ENCODE assay signal across 8 mouse cellular contexts in genomic region chr3:127853431-127854206, GRCm38 (mm10). TPM values are rescaled to one million over a fixed set of nuclear protein-coding genes. Genes with fewer than 3 reads are reported as not detected.
DNase-seq lines count a peak whose midpoint lies in the region; ATAC-seq and TF ChIP-seq lines count a peak whose summit lies in the region.

No protein-coding gene starts in this region.

- H3K9me3 ChIP-seq in forebrain, postnatal 0 days (ENCODE audit: low read length), result no peaks in the 10 kb centered on the region
- no peaks in the 10 kb centered on the region for H3K9me3 ChIP-seq in lung, embryonic 14.5 days (ENCODE audit: low read depth, low read length)

- ATAC-seq in forebrain, postnatal 0 days, result peak; percentile 82
- ATAC-seq in lung, embryonic 14.5 days (ENCODE audit: insufficient read depth), result peak; percentile 83; the same call in 1 of the 2 replicates

- peak; percentile 81 for TF ChIP-seq CTCF in forebrain, postnatal 0 days (IDR thresholded peaks at IDR 0.05; ENCODE audit: low read depth)
- peak; percentile 88 for TF ChIP-seq CTCF in layer of hippocampus, adult 2 months (conservative IDR thresholded peaks at IDR 0.05)
- peak; percentile 85 for TF ChIP-seq CTCF in lung, embryonic 14.5 days (IDR thresholded peaks at IDR 0.05; ENCODE audit: low read depth)
- 0 out of 2 replicates have a peak, but pooled peaks have one; percentile 29 for TF ChIP-seq CTCF in olfactory bulb, adult 2 months (IDR thresholded peaks at IDR 0.05; ENCODE audit: insufficient read depth, low read depth, low read length)

- no peaks in the 10 kb centered on the region for H3K27me3 ChIP-seq in forebrain, postnatal 0 days (ENCODE audit: insufficient read depth, low read length)
- H3K27me3 ChIP-seq in lung, embryonic 14.5 days (ENCODE audit: insufficient read depth, low read length), result no peaks in the 10 kb centered on the region

- TF ChIP-seq POLR2A in olfactory bulb, adult 2 months (IDR thresholded peaks at IDR 0.05; ENCODE audit: insufficient read depth, low read depth, low read length), result no peak

- H3K4me2 ChIP-seq in forebrain, postnatal 0 days (ENCODE audit: low read depth), result peak overlapping the region; percentile 11; the same call in 1 of the 2 replicates
- no peak overlapping the region for H3K4me2 ChIP-seq in lung, embryonic 14.5 days

- no peak overlapping the region for H3K4me3 ChIP-seq in forebrain, postnatal 0 days (ENCODE audit: low read depth, low read length)
- no peak overlapping the region for H3K4me3 ChIP-seq in layer of hippocampus, adult 2 months
- H3K4me3 ChIP-seq in lung, embryonic 14.5 days (ENCODE audit: low read depth, low read length), result no peak overlapping the region
- H3K4me3 ChIP-seq in olfactory bulb, adult 2 months (ENCODE audit: insufficient read depth, low read depth, low read length), result no peak overlapping the region

- WGBS in forebrain, postnatal 0 days, result 11% methylated on average over 15 of the region's 15 CpGs
- WGBS in lung, embryonic 14.5 days, result 23% methylated on average over 15 of the region's 15 CpGs
- WGBS in olfactory bulb, adult 2 months, result 29% methylated on average over 15 of the region's 15 CpGs

- H3K36me3 ChIP-seq in forebrain, postnatal 0 days (ENCODE audit: insufficient read depth), result no peaks in the 10 kb centered on the region
- no peaks in the 10 kb centered on the region for H3K36me3 ChIP-seq in lung, embryonic 14.5 days (ENCODE audit: insufficient read depth)

- H3K9ac ChIP-seq in forebrain, postnatal 0 days, result no peak overlapping the region
- no peak overlapping the region for H3K9ac ChIP-seq in lung, embryonic 14.5 days

- peaks cover 5% of the 10 kb centered on the region; the same call in 1 of the 2 replicates for H3K4me1 ChIP-seq in forebrain, postnatal 0 days (ENCODE audit: insufficient read depth)
- H3K4me1 ChIP-seq in lung, embryonic 14.5 days (ENCODE audit: insufficient read depth), result no peaks in the 10 kb centered on the region
- H3K4me1 ChIP-seq in olfactory bulb, adult 2 months (ENCODE audit: control insufficient read depth, insufficient read depth, low read length), result no peaks in the 10 kb centered on the region

- no peak overlapping the region for H3K27ac ChIP-seq in forebrain, postnatal 0 days (ENCODE audit: low read depth, low read length)
- H3K27ac ChIP-seq in layer of hippocampus, adult 2 months, result 0 out of 2 replicates have a peak overlapping the region, but pooled peaks have one; percentile 46
- no peak overlapping the region for H3K27ac ChIP-seq in lung, embryonic 14.5 days (ENCODE audit: low read depth)
- no peak overlapping the region for H3K27ac ChIP-seq in olfactory bulb, adult 2 months (ENCODE audit: insufficient read depth, low read depth, low read length)

- peak; percentile 67 for DNase-seq in MEL-GATA-1-ER (ENCODE audit: extremely low read depth, low read depth)
- peak; percentile 67 for DNase-seq in cerebellum, adult 8-10 months
- DNase-seq in forebrain, postnatal 0 days, result peak; percentile 87
- DNase-seq in heart, postnatal 4 days, result peak; percentile 84
- DNase-seq in layer of hippocampus, adult 2 months (ENCODE audit: low spot score in 2 of 2), result peak; percentile 41 to 69
- peak; percentile 92 for DNase-seq in lung, embryonic 14.5 days
- DNase-seq in thymus, adult 18-20 months, result peak; percentile 26 to 48

RNA-seq across cellular contexts. Expression of gene Ap1ar, which starts 16.3 kb away (rescaled TPM):
- 119 and 124 TPM in 2 replicates for total RNA-seq in forebrain, postnatal 0 days (2014; rRNA removed)
- polyA plus RNA-seq in forebrain, postnatal 0 days (2015; fragmentation: Nextera tagmentation; extraction: Ambion mirVana), result 44.7 and 68.0 TPM in 2 replicates
- total RNA-seq in heart, postnatal 4 days (2021), result 10 to 100 TPM; 19.7 to 20.6 TPM
- total RNA-seq in layer of hippocampus, adult 2 months (2021), result 10 to 100 TPM; 77.9 to 83.1 TPM
- 56.5 and 69.5 TPM in 2 replicates for polyA plus RNA-seq in lung, embryonic 14.5 days (2014; fragmentation: Nextera tagmentation; extraction: Ambion mirVana)
- not detected in 2 replicates for polyA plus RNA-seq in olfactory bulb, adult 2 months (2012; ENCODE audit: insufficient read depth, insufficient read length, low replicate concordance, missing spikeins)

RNA-seq across cellular contexts. Expression of gene Fam241a, which starts 42.5 kb away (rescaled TPM):
- total RNA-seq in forebrain, postnatal 0 days (2014; rRNA removed), result 7.4 and 15.5 TPM in 2 replicates
- 12.4 and 13.7 TPM in 2 replicates for polyA plus RNA-seq in forebrain, postnatal 0 days (2015; fragmentation: Nextera tagmentation; extraction: Ambion mirVana)
- total RNA-seq in heart, postnatal 4 days (2021), result 10 to 100 TPM in 1 of 2 experiments, 1 to 10 TPM in 1; 9.4 to 11.7 TPM
- 1 to 10 TPM; 1.9 to 2.3 TPM for total RNA-seq in layer of hippocampus, adult 2 months (2021)
- polyA plus RNA-seq in lung, embryonic 14.5 days (2014; fragmentation: Nextera tagmentation; extraction: Ambion mirVana), result 6.6 and 6.9 TPM in 2 replicates
- polyA plus RNA-seq in olfactory bulb, adult 2 months (2012; ENCODE audit: insufficient read depth, insufficient read length, low replicate concordance, missing spikeins), result not detected in 2 replicates

Comparison
In these comparisons a context has a peak if more than half of its experiments do, and no peak if none do; other contexts are left out.
1. DNase-seq: peak in every context shown above with its lines; median percentile 92 in lung, embryonic 14.5 days; 87 in forebrain, postnatal 0 days; 84 in heart, postnatal 4 days; 67 in MEL-GATA-1-ER; 67 in cerebellum, adult 8-10 months; 55 in layer of hippocampus, adult 2 months; 37 in thymus, adult 18-20 months.
2. CTCF ChIP-seq: peak in every context shown above with its lines; median percentile 88 in layer of hippocampus, adult 2 months; 85 in lung, embryonic 14.5 days; 81 in forebrain, postnatal 0 days; 29 in olfactory bulb, adult 2 months.